Mouse (Mus musculus): ENCODE data around the gene Ppp4r4. TPM values are rescaled to one million over a fixed set of nuclear protein-coding genes. Genes with fewer than 3 reads are reported as not detected.
"Not testable (repeated sequence)": the region's sequence is repeated elsewhere in the genome, so short reads cannot be mapped to it uniquely, and the experiment has no call there.

The Ppp4r4 gene
- total RNA-seq, 2 experiments from 2014 or later, result 47.8 to 50.5 TPM

DNA sequence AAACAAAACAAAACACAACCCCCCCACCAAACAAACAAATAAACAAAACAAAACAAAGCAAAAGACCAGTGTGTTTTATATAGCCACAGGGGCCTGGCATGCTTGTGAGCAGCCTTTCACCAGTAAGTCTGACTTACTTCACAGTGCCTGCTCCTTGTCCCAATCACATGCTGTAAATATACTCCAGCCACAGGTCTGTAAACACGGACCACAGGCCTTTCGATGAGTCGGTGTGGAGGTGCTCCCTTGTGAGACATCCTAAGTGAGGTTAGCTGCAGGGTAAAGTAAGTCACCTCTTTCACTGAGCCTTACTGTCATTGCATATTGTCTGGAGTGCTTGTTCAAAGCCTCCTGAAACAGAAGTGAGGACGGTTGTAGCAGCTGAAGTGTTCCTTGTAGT is 16.4 kb downstream of the Ppp4r4 start:
- no peak overlapping the region for H3K27ac ChIP-seq
- no peak for TF ChIP-seq CTCF (conservative IDR thresholded peaks at IDR 0.05)
- no peak for DNase-seq (ENCODE audit: low spot score in 2 of 2)
- H3K4me3 ChIP-seq, result no peak overlapping the region

DNA sequence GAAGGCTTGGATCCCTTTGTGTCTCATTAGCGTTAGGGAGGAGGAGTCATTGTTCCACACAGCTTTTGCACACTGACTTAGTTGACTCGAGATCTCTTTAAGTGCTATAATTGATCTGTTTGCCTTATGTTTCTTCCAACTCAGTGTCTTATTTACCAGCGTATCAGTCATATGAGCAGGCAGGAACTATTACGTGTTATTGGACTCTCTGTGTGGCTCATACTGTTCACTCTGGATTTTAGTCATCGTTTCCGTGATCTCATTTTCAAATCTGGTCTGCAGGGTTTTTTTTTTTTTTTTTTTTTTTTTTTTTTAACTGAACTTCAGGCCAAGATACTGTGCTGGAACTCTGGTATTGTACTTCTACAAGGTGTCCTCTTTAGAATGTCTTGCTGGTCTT is 18.0 kb downstream of the Ppp4r4 start:
- TF ChIP-seq CTCF (conservative IDR thresholded peaks at IDR 0.05), result no peak
- DNase-seq (ENCODE audit: low spot score in 2 of 2), result no peak
- 0 out of 2 replicates have a peak overlapping the region, but pooled peaks have one; percentile 43 for H3K27ac ChIP-seq
- no peak overlapping the region for H3K4me3 ChIP-seq

DNA sequence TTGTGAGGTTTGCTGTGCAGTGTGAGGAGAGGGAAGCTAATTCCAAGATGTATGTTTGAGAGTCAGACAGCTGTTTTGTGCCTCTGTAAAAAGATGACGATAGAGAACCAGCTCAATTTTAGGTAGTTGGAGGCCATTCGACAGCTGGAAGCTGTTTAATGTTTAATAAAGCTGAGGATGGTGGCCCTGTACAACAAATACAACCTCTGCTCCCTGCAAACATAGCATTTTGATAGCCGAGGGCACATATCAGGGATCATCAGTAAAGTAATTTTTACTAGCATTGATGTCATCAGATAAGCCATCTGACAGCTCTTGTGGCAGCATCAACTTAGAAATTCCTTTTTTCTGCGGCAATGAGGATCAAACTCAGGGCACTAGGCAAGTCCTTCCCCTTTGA is 19.3 kb downstream of the Ppp4r4 start:
- no peak overlapping the region for H3K27ac ChIP-seq
- no peak for TF ChIP-seq CTCF (conservative IDR thresholded peaks at IDR 0.05)
- no peak for DNase-seq (ENCODE audit: low spot score in 2 of 2)
- H3K4me3 ChIP-seq, result no peak overlapping the region

DNA sequence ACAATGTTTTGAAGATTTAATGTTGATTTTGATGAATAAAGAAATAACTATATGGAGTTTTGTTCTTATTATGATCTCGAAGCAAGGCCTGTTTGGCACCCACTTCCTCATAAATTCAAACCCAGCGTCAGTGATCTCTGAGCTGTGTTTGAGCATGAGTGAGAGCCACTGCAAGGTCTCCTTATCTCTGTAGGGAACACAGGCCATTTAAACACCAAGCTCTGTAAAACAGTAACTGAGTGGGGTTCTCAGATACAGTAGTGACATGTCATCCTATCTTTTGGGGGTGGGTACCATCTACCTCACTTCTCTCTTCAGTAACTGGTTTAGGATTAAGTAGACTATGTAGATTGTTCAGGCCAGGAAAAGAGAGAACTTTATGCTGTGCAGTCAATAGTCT is 20.4 kb downstream of the Ppp4r4 start:
- no peak overlapping the region for H3K4me3 ChIP-seq
- DNase-seq (ENCODE audit: low spot score in 2 of 2), result no peak
- no peak overlapping the region for H3K27ac ChIP-seq
- no peak for TF ChIP-seq CTCF (conservative IDR thresholded peaks at IDR 0.05)

DNA sequence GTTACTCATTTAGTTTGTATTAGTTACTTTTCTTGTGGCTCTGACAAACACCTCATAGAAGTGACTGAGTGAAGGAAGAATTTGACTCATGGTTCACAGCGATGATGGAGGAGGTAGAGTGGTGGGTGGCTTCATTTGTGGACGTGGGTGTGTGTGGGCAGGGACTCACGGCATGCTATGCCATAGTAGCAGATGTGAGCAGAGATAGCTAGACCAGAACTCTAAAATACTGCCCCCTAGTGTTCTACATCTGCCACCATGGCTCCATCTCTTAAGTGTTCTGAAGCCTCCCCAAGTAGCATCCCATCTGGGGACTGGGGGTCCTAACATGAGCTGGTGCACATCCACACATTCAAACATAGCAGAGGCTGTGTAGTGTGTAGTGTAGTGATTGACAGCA is 21.4 kb downstream of the Ppp4r4 start:
- no peak overlapping the region for H3K4me3 ChIP-seq
- TF ChIP-seq CTCF (conservative IDR thresholded peaks at IDR 0.05), result peak; percentile 37

DNA sequence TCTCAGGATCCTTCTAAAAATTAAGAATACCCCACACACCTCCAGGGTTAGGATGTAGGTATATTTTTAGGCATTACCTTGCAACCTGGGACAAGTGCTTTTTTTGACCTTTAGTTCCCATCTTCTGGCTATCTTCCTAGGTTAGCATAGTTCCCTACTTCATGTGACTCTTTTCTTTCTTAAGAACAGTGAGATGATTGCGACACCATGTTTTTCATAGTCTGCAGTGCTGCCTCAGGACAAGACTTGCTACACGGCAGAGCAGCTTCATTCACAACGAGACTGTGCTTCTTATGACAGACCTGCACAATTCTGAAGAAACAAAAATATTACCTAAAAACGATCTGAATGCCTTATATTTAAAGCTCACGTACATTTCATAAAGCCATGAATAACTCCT is 24.8 kb downstream of the Ppp4r4 start:
- H3K4me3 ChIP-seq, result no peak overlapping the region
- no peak overlapping the region for H3K27ac ChIP-seq
- no peak for DNase-seq (ENCODE audit: low spot score in 2 of 2)
- no peak for TF ChIP-seq CTCF (conservative IDR thresholded peaks at IDR 0.05)

More for the DNA sequence above, 21.4 kb downstream of the Ppp4r4 start:
- no peak overlapping the region for H3K27ac ChIP-seq
- DNase-seq (ENCODE audit: low spot score in 2 of 2), result no peak

DNA sequence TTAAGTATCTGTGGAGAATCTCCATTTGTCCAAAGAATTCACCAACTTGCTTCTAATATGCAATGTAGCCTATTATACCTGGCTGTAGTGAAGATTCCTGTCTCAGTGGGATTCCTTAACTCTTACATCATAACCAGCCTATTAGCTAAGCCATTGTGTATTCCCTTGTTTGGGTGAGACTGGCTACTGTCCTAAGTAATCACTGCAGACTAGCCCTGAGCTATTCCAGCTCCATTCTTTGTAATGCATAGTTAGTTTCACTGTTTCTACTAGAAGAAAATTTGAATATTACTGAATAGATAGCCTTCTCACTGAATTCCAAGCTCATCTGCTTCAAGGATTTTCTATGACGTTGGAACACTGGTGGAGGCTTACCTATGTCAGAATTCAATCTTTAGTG is 32.6 kb downstream of the Ppp4r4 start:
- no peak for DNase-seq (ENCODE audit: low spot score in 2 of 2)
- no peak overlapping the region for H3K27ac ChIP-seq
- H3K4me3 ChIP-seq, result no peak overlapping the region
- TF ChIP-seq CTCF (conservative IDR thresholded peaks at IDR 0.05), result no peak

DNA sequence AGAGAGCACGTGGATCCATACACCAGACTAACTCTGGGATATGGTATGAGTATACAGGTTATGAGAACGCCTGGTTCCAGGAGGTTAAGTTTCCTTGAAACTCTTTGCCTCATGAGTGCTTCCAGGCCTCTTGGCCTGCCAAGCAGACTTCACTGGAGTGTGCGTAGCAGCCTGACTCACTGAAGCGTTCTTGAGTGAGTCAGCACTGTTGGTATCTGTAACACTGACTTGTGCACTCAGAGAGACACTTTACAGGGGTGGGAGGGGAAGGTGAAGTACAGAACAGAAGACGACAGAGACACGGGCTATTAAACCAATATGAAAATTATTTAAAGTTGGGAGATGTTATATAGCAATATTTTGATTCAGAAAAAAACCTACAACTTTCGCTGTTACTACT is 33.1 kb downstream of the Ppp4r4 start:
- TF ChIP-seq CTCF (conservative IDR thresholded peaks at IDR 0.05), result no peak
- H3K27ac ChIP-seq, result no peak overlapping the region
- no peak for DNase-seq (ENCODE audit: low spot score in 2 of 2)
- no peak overlapping the region for H3K4me3 ChIP-seq

DNA sequence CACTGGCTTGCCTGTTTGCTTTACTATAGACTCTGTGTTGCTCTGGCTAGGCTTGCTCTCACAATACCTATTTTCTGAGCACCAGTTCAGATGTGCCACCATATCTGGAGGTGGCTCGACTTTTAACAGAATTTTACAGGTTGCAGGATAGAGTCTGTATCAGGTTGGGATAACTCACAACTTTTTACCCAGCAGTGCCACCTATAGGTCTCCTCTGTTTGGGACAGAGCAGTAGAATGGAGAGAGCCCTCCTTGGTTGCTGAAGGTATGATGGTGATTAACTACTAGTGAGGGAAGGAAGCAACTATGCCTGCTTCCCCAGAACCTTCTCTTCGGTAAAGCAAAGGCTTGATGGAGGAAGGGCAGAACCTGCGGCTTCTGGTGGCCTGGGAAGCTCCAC is 35.0 kb downstream of the Ppp4r4 start:
- Histone ChIP-seq H3K27ac (no peak overlapping the region), H3K4me3 (no peak overlapping the region)
- peak; percentile 72 for TF ChIP-seq CTCF (conservative IDR thresholded peaks at IDR 0.05)
- no peak for DNase-seq (ENCODE audit: low spot score in 2 of 2)

DNA sequence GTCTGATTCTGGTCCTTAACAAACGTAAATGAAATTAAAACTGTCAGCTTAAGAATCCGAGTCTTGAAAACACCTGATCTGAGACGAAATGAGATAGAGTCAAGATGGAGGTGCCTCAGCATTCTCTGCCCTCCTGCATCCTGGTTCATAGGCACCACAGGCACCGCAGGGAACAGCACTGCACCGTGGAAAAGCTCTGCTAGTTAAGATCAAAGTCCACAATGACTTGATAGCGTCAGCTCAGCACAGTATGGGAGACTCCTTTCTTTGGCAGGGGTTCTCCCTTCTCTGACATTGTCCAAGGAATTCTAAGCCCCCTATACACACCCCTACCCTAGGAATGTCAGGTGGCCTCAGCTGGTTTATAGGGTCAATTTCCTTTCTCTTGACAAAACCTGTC is 37.6 kb downstream of the Ppp4r4 start:
- H3K27ac ChIP-seq, result no peak overlapping the region
- no peak overlapping the region for H3K4me3 ChIP-seq
- no peak for TF ChIP-seq CTCF (conservative IDR thresholded peaks at IDR 0.05)
- no peak for DNase-seq (ENCODE audit: low spot score in 2 of 2)

DNA sequence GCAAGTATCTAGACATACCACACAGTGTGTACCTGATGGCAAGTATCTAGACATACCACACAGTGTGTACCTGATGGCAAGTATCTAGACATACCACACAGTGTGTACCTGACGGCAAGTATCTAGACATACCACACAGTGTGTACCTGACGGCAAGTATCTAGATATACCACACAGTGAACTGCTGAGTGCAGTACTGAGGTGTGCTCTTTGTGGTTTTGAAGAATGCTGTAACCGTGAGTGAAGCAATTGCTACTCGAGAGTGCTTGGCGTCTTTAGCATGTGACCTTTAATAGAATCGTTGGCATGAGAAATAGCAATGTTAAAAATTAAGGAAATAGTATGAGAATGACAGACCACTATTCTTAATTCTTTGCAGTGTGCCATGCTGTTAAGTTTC is 46.1 kb downstream of the Ppp4r4 start:
- H3K27ac ChIP-seq; H3K4me3 ChIP-seq; DNase-seq (ENCODE audit: low spot score in 2 of 2): not testable (repeated sequence)

DNA sequence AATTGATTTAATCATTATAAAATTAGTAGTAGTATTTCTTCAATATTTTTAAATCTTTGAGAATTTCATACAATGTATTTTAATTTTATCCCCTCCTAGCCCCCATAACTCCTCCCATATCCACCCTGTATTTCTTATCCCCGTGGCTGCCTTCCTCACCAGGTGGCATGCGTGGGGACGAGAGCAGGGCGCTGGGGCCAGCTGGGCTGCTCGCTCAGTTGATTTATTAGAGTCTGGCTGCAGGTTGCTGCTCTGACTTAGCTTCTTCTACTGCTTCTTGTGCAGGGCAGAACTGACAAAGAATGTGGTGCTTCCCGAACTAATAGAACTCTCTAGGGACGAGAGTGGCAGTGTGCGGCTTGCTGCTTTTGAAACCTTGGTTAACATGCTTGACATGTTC is 51.7 kb downstream of the Ppp4r4 start:
- peak; percentile 23 to 34 for DNase-seq (ENCODE audit: low spot score in 2 of 2)
- no peak for TF ChIP-seq CTCF (conservative IDR thresholded peaks at IDR 0.05)
- peak overlapping the region; percentile 61; the same call in 1 of the 2 replicates for H3K27ac ChIP-seq
- no peak overlapping the region for H3K4me3 ChIP-seq

DNA sequence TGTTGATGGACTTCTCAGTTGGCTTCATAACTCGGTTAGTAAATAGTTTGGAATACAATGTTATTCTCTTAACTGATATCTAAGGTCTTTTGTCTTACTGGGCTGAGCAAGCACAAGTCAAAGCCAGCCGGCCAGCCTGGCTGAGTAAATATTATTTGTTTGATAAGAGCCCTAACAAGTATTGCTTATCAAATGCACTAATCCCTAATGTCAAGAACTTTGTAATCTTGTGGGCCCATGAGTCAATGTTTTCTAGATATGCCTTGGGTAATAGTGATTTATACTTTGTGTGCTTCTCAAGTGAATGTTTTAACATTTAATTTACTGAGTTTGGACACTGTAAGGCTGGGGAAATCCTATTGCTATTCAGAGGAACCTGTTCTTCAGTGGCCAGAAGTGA is 66.3 kb downstream of the Ppp4r4 start:
- TF ChIP-seq CTCF (conservative IDR thresholded peaks at IDR 0.05), result no peak
- DNase-seq (ENCODE audit: low spot score in 2 of 2), result no peak
- H3K4me3 ChIP-seq, result no peak overlapping the region

DNA sequence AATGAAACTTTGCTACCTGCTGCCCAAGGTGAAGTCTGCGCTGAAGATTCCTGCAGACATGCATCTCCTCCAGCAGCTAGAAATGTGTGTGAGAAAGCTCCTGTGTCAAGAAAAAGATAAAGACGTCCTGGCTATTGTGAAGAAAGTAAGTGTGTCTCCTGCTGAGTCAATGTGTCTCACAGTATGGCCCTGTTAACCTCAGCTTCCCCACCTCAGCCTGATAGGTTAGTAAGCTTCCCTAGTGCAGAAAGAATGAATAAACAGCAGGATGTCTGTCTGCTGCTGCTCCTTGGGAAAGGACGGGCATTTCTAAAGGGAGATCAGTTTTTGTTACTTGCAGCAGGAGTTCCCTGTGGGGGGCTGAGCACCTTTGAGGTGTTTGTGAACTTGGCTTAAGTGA is 68.3 kb downstream of the Ppp4r4 start:
- TF ChIP-seq CTCF (conservative IDR thresholded peaks at IDR 0.05), result no peak
- H3K27ac ChIP-seq, result no peak overlapping the region
- H3K4me3 ChIP-seq, result no peak overlapping the region
- no peak for DNase-seq (ENCODE audit: low spot score in 2 of 2)

More for the DNA sequence above, 66.3 kb downstream of the Ppp4r4 start:
- H3K27ac ChIP-seq, result no peak overlapping the region

DNA sequence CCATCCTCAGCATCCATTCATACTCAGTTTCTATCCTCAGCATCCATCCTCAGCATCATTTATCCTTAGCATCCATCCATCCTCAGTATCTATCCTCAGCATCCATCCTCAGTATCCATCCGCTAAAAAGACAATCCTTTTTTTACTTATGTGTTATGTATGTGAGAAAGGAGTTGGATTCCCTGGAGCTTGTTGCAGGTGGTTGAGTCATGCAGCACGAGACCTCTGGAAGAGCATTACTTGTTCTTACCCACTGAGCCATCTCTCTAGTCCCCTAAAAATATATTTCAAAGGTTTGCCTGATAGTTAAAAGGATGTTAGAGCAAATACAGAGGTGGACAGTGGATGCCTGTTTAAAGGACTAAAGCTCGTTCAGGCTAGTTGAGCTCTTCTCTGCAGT is 69.8 kb downstream of the Ppp4r4 start:
- TF ChIP-seq CTCF (conservative IDR thresholded peaks at IDR 0.05), result no peak
- no peak for DNase-seq (ENCODE audit: low spot score in 2 of 2)
- no peak overlapping the region for H3K27ac ChIP-seq
- no peak overlapping the region for H3K4me3 ChIP-seq
